Mouse (Mus musculus): ENCODE measurements around the gene D630045J12Rik.

D630045J12Rik gene

DNA sequence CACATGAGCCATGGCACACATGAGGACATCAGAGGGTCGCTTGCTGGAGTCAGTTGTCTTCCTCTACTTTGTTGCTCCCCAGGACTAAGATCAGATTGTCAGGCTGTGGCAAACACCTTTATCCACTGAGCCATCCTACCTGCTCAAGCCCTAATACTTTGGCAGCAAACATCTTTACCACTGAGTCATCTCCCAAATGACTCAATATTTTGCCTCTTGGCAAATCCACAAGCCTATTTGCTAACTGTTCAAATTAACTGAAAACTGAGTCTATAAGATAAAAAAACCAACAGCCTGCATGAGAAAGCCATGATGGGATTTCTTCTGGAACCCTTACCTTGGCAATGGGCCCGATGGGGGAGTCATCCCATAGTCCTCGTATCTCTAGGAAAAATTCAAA is 114.7 kb downstream of the D630045J12Rik start:
- DNase-seq (ENCODE audit: low read depth, low spot score), result no peak

DNA sequence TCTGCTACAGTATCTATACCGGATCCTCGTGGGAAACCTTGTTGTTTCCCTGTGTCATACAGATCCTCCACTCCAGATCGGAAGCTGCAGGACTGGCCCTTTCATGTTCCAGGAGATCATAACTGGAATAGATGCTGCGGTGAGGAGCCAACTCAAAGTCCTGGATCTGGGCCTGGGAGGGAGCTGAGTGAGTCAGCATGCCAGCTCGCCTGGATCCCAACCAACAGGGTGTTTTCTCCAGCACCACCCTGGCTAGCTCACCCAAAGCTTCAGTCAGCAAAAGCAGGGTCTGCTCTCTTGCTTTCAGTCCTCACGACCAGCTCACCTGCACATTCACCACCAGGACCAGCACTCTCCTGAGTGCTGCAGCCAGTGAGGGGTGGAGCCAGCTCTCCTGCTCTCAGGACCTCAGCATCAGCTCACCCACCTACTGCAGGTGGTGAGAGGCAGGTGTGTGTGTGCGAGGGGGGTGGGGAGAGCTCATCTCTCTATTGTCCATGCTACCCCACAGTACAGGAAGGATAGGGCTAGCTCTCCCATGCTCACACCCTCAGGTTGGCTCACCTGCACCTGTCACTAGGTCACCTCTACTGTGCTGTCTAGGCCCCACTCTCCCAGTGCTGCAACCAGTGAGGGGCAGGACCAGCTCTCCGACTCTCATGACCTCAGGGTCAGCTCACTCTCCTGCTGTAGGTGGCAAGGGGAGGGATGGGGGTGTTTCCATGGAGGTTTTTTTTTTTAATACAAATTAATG is 118.8 kb downstream of the D630045J12Rik start:
- no peak for DNase-seq (ENCODE audit: low read depth, low spot score)

DNA sequence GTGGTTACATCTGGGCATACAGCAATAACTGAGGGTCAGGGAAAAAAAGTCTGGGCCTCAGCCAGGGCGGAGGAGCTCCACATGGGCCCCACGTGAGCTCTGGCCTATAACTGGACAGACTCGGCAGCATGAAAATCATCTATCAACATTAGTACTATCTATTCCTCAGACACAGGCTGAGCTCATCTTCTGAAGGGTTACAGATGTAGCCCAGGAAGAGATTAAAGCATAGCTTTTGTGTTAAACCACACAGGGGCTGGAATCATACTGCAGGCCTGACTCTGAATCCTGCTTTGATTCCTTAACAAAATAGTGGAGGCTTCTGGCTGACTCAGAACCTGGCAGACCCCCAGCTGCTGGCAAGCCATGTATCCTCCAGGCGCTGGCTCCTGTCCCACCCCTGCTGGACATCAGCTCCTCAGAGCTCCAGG is 122.0 kb downstream of the D630045J12Rik start:
- DNase-seq (ENCODE audit: low read depth, low spot score), result no peak

DNA sequence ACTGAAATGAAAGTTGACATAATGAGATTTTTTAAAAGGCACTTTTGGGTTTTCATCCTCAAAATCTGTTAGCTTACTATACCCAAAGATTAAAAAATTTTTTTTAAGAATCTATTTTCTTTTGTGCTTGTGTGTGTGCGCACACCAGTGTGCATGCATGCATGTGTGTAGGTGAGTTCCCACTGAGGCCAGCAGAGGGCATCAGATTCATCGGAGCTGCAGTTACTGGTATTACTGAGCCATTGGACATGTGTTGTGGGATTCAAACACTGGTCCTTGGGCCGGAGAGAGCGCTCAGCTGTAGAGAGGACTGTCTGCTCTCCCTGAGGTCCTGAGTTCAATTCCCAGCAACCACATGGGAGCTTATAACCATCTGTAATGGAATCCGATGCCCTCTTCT is 123.9 kb downstream of the D630045J12Rik start:
- no peak for DNase-seq (ENCODE audit: low read depth, low spot score)

DNA sequence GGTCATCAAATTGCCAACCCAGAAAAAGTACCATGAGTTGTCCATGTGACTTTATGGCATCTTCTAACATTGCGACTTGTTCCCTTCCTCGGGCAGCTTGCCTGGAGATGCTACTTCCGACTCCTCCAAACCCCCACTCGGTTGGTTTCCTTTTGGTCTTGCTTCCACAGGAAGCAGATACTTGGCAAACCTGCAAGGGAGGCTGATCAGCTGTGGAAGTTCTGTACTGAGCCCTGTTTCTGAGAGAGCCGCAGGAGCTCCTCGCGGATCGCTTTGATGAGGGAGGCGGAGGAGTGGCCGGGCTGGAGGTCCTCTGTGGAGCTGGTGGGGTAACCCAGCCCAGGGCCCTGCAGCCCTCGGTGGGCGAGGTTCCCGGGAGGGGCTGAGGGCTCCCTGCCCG is 125.7 kb downstream of the D630045J12Rik start:
- no peak for DNase-seq (ENCODE audit: low read depth, low spot score)

DNA sequence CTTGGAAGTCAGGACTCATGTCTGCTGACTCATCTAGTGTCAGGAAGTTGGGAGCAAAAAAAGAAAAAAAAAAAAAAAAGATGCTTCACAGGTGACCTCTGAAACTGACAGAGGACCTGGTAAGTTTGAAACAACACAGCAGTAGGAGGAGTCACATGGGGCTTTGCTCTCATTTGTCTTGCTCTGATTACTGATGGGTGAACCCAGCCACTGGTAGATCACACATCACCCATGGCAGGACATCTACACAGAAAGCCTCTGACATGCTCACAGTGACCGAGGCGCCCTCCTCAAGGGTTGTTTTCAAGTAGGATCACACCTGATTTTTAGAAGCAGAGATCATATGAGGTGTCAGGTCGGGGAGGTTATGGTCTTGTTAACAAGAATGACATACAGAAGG is 128.3 kb downstream of the D630045J12Rik start:
- DNase-seq (ENCODE audit: low read depth, low spot score), result no peak

DNA sequence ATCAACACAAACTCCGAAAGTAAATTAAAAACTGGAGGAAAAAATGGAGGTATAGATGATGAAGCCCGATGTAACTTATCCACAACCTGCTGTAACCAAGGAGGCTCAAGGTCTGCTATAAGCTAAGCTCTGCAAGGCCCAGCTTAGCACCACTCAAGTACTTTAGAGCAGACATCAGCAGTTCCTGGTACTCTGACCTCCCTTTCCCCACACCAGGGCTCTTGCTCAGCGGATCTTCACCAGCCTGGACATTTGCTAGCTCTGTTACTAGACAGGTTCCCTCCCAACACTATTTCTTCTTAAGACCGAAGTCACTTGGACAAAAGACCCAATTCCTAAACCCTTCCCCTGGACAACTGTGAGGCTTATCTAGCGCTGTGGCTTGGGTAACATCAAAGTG is 128.9 kb downstream of the D630045J12Rik start:
- DNase-seq (ENCODE audit: low read depth, low spot score), result no peak

DNA sequence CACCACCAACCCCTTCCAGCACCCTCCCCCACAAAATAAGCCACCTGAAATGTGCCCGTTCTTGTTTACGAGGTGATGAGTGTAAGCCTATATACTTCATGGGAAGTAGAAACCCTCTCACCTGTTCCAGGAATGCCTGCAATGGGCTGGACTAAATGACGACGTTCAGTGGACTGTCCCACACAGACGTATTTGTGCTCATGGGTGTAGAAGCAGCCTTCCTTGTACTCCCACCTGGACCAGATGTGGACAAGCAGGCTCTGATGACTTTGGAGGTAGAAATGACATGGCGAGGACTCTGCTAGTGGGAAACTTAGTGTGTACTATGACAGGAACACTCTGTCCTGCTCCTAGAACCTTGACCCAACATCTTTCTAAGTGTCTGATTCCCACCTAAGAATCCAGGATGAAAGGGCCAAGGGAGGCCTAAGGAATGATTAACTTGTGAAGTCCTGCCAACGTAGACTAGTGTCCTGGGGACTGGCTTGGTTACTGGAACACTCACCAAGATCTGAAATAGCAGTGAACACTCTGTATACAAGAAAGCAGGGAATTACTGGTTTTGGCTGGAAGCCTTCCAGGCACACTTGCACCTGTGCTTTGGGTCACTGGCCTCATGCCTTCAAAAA is 129.5 kb downstream of the D630045J12Rik start, which contains the start of gene Atp6v0a4:
Gene Atp6v0a4 (minus strand): TSS at position 380 of the 629 bp plus-strand sequence.
- no peak for DNase-seq (ENCODE audit: low read depth, low spot score)

DNA sequence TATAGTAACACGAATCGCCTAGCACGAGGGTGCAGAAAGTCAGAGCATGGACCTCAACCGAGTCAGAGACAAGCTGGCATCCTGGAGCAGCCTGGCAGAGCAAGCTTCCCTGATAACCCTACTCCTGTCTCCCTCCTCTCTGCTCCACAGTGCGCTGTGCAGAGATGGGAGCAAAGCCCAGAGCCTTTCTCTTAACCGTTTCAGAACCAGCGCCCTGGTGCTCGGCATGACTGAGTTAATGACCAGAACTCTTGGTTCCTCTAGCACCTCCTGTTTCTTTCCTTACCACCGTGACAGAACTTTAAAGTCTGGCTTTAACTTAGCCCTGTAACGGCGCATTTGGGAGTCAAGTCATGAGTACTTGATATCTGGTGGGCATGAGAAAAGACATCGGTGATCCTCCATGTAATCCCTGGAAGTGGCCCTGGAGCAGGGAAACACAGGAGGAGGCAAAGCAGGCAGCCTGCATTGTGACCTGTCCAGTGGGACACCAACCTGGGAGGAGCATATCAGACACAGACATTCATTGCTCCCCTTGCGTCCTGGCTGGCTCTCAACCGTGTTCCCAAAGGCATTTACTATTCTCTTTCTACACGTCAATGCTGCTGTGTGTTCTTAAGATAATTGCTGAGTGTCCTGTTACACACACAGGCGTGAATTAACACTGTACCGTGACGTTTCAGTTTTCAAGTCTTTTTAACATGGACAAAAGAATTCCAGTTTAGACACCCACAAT is 130.2 kb downstream of the D630045J12Rik start:
- no peak for DNase-seq (ENCODE audit: low read depth, low spot score)

DNA sequence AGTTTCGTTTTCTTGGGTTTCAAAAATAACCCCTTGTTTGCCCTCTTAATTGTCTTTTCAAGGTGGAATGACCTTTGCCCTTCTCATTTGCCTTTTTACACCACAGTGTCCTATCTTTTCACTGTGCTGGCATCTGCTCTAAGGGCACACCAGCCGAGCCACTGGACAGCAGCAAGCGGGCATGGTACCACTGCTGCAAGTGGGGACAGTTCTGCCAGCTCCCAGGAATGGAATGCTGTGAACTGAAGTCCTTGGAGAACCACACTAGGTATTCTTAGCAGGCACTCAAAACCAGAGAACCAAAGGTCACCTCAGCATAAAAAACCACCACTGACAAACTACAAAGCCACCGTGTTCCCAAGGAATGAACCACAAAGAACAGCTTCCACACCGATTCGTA is 131.0 kb downstream of the D630045J12Rik start:
- no peak for DNase-seq (ENCODE audit: low read depth, low spot score)

DNA sequence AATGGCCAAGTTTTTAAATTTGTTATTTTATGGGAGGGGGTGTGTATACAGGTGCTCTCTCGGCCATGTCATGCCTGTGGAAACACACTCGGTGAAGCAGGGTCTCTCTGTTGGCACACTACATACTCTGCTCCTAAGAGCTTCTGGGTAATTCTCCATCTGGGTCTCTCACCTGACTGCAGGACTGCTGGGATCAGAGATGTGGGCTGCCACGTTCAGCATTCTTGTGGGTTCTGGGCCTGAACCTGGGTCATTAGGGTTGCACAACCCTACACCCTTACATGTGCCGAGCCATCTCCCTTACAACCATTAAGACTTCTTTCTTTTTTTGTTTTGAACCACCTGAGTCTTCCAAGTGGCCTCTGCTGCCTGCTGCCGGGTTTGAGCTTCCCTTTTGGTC is 132.0 kb downstream of the D630045J12Rik start:
- DNase-seq (ENCODE audit: low read depth, low spot score), result no peak

DNA sequence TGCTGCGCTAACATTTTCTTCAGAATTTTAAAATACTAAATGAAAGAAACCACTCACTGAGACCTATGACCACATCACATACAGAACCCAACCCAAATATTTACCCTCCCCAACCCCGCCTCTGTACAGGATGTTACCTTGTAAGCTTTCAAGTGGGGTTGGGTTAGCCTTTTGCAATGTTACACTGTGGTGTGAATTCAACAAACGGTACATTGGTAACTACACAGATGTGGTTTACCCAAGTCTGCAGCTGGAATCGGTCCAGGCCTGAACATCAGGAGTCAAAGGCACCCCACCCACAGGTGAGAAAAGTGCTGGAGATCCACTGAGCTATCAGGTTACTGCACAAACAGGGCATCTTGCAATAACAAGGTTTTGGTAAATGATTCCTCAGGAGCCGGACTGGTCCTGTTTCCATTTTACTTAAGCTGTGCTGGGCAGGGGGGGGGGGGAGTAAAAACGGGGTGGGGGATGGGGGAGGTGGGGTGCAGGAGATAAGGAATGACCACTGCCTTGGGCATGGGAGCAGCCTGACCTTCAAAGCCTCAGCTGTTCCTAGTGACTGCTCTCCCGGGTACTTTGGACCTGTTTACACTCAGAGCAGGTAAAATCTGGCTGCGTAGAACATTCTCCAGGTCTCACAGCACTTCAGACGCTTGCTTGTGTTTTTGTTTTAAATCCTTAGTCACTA is 133.0 kb downstream of the D630045J12Rik start:
- DNase-seq (ENCODE audit: low read depth, low spot score), result no peak

DNA sequence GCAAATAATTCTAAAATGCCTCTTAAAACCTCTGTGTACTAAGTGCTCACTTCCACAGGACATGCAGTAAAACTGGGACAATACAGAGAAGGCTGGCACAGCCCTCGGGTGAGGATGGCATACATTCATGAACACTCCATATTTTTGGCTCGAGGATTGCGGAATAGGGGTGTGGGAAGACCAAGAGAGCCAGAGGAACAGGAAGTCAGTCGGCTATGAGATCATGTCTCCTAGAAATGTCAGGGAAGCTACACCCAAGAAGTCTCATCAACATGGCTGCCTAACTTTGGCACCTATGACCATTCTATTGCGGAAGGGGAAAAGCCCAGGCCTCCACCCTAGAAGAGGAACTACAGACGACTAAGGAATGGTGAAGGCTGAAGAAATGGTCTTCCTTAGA is 135.5 kb downstream of the D630045J12Rik start:
- DNase-seq (ENCODE audit: low read depth, low spot score), result no peak

DNA sequence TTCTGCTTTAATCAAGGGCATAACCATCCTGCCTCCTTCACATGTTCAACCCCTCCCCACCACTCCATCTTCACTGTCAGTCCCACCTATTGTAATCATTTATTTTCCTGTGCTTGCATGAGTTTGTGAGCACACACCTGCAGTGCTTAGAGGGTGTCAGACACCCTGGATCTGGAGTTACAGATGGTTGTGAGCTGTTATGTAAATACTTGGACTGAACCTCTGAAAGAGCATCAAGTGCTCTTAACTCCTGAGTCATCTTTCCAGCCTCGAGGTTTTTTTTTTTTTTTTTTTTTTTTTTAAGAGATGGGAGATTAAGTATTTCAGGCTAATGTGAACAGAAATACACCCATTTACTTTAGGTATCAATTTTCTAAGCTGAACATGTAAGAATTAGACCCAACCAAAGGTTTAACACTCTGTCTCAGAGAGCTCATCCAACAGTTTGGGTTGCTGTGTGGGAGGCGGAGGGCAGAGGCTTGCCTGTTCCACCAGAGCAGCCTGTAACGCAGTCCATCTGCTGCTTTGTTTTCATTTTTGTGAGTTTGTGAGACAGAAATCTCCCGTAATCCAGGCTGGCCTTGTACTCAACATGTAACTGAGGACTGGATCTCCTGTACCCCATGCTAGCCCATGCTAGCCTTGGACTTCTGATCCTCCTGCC is 137.6 kb downstream of the D630045J12Rik start:
- no peak for DNase-seq (ENCODE audit: low read depth, low spot score)

DNA sequence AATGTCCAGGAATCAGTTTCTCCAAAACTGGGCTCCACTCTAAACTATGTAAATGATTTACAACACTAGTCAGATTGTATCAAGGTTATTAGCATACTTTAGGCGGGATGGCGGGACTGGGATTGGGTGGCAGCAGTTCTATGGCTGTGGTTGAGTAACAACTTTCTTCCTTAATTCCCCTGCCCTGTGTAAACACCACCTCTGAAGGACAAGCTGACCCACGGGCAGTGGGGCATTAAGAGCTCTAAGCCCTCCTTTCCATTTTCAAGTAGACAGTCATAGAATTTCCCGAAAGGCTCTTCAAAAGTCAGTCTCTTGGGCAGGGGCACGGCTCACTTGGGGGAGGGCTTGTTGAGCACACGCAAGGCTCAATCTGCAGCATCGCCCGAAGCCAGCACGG is 142.9 kb downstream of the D630045J12Rik start:
- DNase-seq (ENCODE audit: low read depth, low spot score), result no peak

DNA sequence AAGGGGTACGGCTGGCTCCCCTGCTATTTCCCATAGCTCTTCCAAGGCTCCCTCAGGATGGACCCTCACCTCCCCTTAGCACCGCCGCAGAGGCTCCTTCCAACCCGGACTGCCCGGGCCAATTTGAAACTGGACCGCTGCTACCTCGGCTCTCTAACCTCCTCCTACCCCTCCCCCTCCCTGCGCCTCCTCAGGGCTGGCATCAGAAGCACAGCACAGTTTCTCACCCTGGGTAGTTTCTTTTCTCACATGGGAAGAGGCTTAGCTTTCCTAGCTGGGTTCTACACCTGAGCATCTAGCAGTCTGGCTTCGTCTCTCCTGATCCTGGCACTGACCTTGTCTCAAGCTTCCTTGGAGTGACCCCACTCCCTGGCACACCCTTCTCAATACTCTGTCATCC is 143.9 kb downstream of the D630045J12Rik start:
- DNase-seq (ENCODE audit: low read depth, low spot score), result no peak

DNA sequence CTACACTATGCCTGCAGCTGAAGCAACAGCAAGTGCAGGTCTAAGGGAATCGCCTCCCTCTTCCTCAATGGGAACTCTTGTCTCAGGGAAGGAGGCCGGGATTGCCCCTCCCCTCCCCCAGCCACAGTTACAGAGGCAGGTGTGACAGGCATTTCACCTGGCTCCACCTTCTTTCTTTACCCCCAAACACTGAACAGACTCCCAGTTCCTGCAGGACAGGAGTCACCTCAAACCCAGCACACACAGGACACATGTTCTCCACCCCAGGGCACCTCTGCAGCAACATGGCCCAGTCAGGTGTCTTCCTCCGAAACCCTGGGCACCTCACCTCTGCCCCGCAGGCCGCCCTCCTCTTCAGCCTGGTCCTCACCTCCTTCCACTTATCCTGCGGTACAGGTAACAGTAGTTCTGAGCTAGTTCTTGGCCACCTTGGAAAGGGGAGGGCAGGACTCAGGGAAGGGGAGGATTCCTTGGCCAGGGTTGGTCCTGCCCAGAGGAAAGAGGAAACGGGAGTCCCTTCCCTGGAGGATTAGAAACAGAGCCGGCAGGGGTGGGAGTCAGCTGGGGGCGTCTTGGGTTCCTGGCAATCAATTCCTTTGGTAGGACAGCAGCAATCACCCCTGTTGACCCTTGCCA is 144.5 kb downstream of the D630045J12Rik start, which contains the start of gene Tmem213:
Gene Tmem213 (plus strand): TSS at position 96 of the 636 bp plus-strand sequence.
- DNase-seq (ENCODE audit: low read depth, low spot score), result no peak

DNA sequence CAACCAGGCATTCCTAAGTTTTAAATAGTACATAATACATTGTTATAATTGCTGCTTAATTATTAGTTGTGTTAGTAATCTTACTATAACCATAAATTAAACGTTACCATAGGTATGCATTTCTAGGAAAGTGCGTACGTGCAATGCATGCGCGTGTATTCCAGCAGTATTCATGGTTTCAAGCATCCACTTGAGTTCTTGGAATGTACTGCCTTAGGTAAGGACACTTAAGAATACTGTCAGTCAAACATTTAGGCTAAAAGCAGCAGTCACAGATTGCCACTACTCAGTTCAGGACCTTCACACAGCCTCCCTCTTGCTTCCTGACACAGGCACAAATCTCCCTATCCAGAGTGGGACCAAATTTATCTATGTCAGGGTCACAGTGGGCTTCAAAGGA is 145.4 kb downstream of the D630045J12Rik start:
- no peak for DNase-seq (ENCODE audit: low read depth, low spot score)

DNA sequence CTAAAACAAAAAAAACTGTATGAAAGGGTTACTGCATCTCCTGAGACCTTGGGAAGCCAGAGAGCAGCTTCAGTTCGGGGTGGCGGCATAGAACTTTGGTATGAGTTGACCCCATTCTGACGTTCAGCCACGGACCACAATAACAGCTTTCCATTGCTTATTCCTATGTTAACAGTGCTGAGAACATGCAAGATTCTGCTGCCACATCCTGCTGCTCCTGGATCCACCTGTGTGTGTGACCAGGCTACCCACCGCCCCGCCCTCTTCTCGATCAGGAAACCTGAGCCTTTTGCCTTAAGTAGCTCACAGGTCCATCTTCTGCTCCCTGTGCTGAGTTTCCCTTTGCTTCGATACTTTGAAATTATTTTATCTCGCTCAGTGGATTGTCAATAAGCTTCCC is 147.9 kb downstream of the D630045J12Rik start:
- no peak for DNase-seq (ENCODE audit: low read depth, low spot score)

DNA sequence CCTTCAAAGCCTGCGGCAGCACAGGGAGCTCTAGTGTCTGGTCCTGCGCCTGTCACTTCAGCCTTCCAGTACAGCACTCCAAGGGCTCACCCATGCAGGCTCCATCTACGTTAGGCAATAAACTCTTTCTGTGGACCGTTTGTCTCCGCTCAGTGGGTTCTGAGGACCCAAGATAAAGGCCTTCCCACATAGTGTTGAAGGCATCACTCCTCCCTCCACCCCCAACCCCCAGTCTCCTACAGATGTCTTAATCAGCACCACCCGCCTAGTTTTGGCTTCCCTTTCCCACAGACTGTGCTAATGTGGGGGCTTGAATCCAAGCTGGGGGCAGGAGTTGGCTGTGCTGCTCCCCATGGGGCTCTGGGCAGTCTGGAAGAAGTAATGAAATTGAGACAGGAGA is 150.0 kb downstream of the D630045J12Rik start:
- DNase-seq (ENCODE audit: low read depth, low spot score), result no peak
